Mouse (Mus musculus): ENCODE measurements around the gene Arxes2.
"Not testable (repeated sequence)": the region's sequence is repeated elsewhere in the genome, so short reads cannot be mapped to it uniquely, and the experiment has no call there.

Arxes2 gene

DNA sequence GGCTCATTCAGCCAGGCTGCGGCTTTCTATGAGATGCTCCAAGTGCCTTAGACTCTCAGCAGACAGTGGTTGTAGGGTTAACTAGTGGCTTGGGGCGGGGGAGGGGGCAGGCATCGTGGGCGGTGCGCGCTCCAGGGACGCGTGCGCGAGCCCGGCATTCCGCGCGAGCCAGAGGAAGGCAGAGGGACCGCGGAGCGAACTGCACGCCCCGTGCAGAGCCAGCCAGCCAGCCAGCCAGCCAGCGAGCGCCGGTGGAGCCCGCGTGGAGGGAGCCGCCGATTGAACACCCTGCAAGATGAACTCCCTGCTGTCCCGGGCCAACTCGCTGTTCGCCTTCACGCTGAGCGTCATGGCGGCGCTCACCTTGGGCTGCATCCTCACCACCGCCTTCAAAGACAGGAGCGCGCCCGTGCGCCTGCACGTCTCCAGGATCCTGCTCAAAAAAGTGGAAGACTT, at the start of gene Arxes2:
Arxes2 (plus strand) TSS at position 161 of the 456 bp plus-strand sequence.
- peak; percentile 6 for DNase-seq (ENCODE audit: low spot score)

DNA sequence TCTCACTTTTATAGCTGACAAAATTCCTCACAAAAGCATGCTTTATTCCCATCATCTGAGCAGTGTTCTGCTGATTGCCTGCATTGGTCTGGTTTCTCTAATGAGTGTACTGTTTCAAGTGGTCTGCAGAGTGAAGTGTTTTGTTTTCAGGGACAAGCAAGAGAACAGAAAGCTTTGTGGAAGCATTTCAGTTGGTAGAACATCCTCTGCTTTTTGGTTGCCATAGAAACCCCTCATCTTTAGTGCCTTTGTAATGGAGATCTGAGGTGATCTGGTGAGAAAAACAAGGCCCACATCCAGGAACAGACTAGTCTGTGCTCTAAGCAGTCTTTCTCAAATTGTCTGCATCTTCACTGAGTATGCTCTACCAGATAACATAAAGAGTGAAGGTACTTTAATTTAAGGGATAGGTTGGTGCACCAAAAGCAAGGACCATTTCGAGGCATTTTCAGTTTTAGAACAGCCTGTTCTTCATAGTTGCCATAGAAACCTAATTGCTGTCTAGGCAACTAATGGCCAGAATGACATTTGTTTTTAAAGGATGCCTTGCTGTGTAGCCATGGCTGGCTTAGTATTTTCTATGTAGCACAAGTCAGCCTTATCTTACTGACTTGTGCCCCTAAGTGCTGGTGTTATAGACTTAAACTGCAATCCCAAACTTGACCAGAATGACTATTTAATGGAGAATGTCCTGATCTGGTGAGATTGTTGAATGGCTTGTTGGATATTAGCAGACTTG, 44.8 kb upstream of the Arxes2 start:
- DNase-seq (ENCODE audit: low spot score), result no peak

DNA sequence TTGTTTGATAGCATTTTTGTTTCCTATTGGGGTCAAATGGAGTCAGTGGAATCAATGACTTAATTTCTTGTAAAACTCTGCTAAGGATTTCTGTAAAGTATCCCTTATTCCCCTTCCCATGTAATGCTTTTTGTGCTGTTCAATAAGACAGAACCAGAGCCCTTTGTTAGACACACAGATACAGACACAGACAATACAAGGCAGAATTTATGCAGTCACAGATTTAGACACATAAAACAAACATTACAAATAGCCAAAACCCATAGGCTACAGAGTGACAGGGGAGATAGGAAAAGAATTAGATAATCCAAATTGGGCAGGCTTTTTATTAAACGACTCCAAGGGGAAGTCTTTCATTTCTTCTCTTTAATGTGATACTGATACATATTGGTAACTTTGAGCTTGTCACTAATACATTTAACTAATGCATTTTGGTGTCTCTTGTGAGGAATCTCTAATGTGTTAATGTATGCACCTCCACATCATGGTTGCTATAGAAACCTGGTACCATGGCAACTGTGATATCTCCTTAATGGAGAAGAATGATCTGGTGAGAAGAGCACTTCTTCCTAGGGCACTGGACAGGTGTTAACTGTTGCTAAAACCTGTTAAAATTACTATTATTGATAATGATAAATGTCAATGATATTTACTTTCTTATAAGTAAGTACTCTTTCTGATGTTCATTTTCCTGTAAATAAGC, 36.5 kb upstream of the Arxes2 start:
- DNase-seq (ENCODE audit: low spot score), result no peak

DNA sequence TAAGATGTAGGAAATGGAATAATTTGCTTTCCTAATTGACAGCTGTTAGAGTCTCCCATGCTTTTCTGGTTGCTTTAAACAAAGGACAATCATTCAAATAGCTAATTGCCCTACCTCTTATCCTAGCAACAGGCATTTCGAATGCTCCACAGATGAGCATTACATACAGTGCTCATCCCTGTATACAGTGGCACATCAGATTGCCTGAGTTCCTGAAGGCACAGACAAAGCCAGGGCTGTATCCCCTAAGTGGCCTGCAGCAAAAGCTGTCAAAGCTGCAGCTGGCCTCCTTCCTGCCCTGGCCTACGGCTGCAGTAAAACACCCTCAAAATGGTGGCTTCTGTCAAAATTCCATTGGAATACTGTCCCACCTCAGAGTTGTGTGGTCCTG, 35.9 kb upstream of the Arxes2 start:
- DNase-seq (ENCODE audit: low spot score), result no peak

GRCm38 (mm10) chrX:135958589-135959225, 34.9 kb upstream of the Arxes2 start:
- DNase-seq (ENCODE audit: low spot score), result no peak

DNA sequence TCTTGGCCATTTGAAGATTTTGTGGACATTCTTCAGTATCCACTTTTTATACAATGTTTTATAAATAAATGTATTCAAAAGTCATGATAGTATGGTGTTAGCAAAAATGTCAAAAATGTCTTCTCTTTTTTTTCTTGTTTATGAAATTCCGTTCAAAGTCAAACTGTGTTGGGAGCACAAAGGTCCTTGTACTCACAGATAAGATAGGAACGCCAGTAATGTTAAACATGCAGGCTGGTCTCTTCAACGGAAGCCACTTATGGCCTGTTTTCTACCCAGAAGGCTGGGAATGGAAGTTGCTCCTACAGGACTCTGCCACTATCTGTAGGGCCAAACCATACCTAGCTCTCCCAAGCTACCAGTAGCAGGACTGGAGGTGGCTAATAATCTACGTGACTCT, 34.1 kb upstream of the Arxes2 start:
- no peak for DNase-seq (ENCODE audit: low spot score)

GRCm38 (mm10) chrX:135962342-135962741, 31.3 kb upstream of the Arxes2 start:
- no peak for DNase-seq (ENCODE audit: low spot score)

DNA sequence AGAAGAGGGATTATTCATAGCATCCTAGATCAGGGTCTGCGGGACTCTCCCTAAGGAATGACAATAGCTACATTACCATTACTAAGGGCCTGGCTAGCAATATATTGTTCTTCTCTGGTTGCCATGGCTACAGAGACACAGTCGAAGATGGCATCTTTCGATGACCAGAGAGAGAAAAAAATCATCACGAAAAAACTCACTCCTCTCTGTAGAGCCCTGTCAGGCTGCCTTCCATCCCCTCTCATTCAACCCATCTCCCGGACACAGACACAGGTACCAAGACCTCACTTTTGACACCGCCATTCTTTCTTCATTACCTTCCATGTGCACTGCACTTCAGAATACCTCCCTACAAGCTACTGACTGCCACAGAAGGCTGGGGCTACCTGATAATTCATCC, 30.5 kb upstream of the Arxes2 start:
- no peak for DNase-seq (ENCODE audit: low spot score)

DNA sequence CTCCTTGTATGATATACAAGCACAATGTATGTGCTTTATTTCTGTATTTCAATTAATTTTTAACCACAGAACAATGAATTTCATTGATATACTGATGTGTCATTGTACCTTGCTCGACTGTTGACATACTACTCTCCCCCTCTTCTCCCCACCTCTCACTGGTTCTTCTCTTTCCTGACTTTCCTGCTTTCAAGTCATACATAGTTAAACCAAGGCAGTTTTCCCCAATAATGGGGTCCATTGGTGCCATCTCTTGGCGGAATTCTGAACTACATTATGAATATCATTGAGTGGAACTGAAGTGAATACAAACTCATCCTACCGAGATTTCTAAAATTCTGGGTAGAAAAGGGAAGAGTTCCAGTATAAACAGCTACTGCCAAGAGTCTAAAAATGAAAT, 30.0 kb upstream of the Arxes2 start:
- DNase-seq (ENCODE audit: low spot score), result peak; percentile 6

GRCm38 (mm10) chrX:135973597-135974423, 19.8 kb upstream of the Arxes2 start:
- DNase-seq (ENCODE audit: low spot score), result no peak

GRCm38 (mm10) chrX:135974424-135975225, 19.0 kb upstream of the Arxes2 start:
- no peak for DNase-seq (ENCODE audit: low spot score)

- peak; percentile 65 for DNase-seq (ENCODE audit: low spot score)
Observed at GRCm38 (mm10) chrX:135975226-135975552, 18.4 kb upstream of the Arxes2 start.

DNA sequence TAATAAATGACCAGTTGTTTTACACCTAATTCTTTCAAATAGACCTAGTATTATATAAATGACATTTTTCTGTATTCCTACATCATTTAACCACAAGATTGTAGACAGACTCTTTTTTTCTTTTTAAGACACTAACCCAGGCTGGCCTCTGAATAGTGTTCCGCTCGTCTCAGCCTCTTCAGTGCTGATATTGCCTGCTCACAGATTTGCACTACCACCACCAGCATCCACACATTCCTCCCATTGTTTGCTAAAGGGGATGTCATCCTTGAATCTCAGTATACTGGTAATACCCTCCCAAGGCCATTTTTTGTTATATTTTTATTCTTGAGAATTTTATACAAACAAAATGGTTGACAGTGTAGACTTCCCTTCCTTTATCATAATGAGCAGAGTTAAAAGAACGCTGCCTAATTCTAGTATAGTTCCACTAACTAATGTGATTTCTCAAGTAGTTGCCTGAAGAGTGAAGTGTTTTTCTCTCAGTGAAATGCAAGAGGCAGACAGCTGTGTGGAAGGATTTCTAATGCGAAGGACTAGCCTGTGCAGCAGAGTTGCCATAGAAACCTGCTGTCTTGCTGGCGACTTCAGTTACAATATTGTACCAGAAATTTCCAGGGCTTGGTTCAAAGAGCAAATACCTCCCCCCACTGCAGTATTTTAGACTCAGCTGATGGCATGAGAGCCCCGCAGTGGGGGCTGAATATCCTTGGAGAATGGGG, 8.9 kb upstream of the Arxes2 start:
- no peak for DNase-seq (ENCODE audit: low spot score)

- DNase-seq (ENCODE audit: low spot score), result no peak
Observed at GRCm38 (mm10) chrX:135986267-135986666, 7.4 kb upstream of the Arxes2 start.

DNA sequence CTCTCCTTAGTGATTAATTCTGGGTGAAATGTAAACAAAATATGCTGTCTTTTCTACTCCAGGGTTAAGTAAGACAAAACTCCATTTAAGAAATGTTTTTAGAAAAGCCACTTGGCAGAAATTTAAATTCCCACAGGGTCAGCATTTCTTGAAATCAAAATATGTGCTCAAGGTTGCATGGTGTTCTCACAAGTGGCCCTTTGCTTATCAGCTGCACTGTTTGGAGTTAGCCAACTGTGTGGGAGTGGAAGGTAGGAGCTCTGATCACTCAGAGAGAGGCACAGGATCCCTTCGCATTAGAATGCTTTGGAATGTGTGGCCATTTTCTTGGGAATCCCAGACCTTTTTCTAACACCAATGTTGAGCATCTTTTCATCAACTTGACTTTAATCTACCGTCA, 3.0 kb upstream of the Arxes2 start:
- no peak for DNase-seq (ENCODE audit: low spot score)

- DNase-seq (ENCODE audit: low spot score), result not testable (repeated sequence)
Observed at GRCm38 (mm10) chrX:135993192-135993594, 431 bp upstream of the Arxes2 start.

GRCm38 (mm10) chrX:136007199-136007843, 13.7 kb downstream of the Arxes2 start:
- no peak for DNase-seq (ENCODE audit: low spot score)

DNA sequence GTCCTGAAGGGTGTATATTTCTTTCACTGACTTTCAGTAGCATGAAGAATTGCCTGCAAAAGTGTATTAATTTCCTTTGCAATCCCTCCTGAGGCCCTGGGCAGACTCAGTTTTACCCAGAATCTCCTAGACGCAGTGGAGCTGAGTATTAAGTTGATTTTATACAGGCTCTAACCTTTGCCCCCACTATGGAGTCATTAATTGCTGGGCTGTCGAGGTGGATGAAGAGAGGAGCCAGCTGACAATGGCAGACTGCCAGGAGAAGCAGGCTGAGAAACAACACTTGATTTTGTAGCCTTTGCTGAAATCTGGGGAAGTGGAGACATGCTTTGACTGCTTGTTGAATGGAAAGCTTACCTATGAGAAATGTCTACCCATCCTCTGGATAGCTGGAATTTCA, 20.8 kb downstream of the Arxes2 start:
- peak; percentile 2 for DNase-seq (ENCODE audit: low spot score)

GRCm38 (mm10) chrX:136030331-136030730, 36.7 kb downstream of the Arxes2 start:
- DNase-seq (ENCODE audit: low spot score), result no peak
